Mouse (Mus musculus) naive thymus-derived CD4-positive, alpha-beta T cell, adult 2 months (primary cell): ENCODE measurements around the gene Zfp964.
"Not testable (repeated sequence)": the region's sequence is repeated elsewhere in the genome, so short reads cannot be mapped to it uniquely, and the experiment has no call there.

Experiments used
- DNase-seq: peaks from one replicate; pipeline ENCODE4 v3.0.0-alpha.2; 2011; ENCODE audit warnings: low read depth

The Zfp964 gene

DNA sequence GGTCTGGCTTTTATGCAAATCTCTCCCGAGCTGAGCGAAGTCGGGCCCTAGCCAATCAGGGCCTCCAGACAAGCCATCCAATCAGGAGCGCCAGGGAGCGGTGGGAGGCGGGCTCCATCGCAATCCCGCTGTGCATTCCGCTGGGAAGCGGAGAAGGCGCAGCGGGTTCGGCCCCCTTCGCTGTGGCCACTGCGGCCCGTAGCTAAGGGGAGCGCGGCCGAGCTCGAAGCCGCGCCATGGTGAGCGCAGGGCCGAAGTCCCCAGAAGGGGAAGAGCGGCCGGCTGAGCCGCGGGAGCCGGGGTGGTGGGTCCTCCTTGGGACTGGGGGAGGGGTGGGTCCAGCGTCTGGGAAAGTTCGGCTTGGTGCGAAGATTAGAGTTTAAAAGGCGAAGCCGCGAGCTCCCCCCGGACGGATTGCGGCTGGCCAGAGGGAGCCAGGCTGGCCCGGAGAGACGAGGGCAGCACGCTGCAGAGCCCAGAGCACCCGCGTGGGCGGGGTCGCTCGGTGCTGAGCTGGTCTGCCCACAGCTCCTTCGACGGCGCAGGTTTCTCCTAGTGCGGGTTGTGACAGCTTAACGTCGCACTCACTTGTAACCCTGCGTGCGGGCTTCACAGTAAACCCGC, at the start of gene Zfp964:
Zfp964 (plus strand) TSS at position 122 of the 624 bp plus-strand sequence.
- DNase-seq: peak; percentile 84

DNA sequence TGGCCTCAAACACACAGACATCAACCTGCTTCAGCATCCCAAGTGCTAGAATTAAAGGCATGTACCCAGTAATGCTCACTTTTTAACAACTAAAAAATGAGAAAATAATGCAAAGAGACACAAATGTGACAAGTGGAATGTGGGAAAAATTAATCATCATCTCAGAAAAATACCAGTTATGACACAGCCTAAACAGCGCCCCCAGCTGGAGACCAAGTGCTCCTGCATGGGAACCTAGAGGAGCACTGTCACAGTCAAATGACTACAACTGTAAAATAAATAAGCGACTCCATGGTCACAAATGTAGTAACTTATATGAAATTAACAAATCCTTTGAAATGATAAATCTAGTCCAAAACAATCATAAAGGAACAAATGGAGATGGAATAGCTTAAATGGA, 39.6 kb upstream of the Zfp964 start:
- DNase-seq: peak; percentile 42

DNA sequence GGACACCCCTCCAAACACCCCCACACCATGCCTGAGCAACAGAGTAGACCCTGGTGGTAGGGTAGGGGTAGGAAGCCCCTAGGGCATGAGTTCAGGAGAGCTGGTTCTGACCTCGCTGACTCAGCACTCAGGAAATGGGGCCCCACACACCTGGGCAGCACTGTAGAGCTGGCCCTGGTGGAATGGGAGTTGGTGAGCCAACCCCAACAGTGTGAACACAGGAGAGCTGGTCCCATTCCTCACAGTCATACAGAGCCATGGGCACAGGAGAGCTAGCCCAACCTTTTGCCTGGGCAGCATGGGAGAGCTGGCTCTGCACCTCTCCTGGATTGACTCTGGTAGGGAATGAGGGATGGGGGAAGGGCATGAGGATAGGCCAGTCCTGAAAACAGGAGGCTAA, 36.2 kb upstream of the Zfp964 start:
- no peak for DNase-seq

DNA sequence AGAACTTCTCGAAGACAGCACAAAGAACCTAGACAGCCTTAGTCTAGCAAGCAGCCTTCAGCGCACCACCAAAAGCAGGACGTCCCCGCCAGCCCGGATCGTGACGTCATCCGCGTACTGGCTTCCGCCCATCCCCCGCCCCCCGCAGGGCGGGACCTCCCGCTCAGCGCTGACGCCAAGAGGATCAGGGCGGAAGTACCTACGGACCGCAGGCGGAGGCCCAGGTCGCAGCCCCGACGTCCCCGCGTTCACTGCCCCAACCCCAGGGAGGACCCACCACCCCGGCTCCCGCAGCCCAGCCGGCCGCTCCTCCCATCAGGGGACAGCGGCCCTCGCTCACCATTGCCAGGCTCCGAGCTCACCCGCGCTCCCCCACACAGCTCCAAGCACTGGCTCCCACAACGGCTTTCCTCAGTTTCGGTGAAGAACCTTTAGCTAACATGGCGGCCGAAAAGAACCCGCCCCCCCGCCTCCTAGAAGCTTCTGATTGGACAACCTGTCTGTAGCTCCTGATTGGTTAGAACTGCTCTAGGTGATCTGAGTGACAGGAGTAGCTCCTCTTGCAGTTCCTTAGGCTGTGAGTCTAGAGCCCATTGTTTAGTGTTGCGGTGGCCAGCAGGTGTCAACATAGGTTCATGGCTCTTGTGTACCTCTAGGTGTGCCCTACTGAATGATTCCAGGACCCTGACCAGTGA, 29.0 kb upstream of the Zfp964 start, which contains the start of gene Zfp868:
Zfp868 (minus strand) TSS at position 454 of the 695 bp plus-strand sequence.
- DNase-seq: peak; percentile 99

DNA sequence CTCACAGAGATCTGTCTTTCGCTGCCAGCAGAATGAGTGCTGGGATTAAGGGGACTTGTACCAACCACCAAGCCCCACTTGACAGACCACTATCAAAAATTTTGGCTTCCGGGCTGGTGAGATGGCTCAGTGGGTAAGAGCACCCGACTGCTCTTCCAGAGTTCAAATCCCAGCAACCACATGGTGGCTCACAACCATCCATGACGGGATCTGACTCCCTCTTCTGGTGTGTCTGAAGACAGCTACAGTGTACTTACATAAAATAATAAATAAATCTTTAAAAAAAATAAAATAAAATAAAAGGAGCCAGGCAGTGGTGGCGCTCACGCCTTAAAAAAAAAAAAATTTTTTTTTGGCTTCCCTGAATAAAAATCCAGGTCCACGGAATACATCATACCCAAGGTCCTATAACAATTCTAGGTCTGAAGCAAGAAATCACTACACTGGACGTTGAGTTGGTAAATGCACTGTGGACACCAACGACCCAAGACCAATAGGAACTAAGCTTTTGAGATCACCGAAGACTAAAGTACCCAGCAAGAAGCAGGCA, 396 bp upstream of the Zfp964 start:
- DNase-seq: no peak

DNA sequence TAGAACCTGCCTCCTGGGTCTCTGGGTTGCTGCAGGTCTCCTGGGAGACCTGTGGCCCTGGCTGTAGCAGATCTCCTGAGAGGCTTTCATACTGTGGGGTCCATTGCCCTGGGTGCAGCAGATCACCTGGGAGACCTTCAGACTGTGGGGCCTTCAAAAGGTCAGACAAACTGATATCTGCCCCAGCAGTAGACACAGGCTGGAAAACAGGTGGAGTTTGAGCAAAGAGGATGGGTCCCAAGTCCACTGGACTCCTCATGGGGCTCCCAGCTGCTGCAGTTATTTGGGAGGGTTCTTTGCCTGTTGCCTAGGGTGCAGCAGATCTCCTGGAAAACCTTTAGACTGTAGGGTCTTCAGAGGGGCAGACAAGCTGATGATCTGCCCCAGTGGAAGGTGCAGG, 7.0 kb downstream of the Zfp964 start:
- no peak for DNase-seq

DNA sequence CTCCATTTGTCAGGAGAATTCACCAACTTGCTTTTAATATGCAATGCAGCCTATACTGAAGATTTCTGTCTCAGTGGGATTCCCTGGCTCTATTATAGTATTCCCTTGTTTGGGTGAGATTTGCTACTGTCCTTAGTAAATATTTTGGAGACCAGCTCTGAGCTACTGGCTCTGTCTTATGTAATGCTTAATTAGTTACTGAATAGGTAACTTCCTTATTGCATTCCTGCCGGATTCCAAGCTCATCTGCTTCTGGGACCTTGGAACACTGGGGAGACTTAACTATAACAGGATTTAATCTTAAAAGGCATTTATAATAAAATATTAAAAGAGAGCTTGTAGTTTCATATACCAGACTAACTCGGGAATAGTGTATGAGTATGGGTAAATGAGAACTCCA, 10.8 kb downstream of the Zfp964 start:
- DNase-seq: not testable (repeated sequence)

DNA sequence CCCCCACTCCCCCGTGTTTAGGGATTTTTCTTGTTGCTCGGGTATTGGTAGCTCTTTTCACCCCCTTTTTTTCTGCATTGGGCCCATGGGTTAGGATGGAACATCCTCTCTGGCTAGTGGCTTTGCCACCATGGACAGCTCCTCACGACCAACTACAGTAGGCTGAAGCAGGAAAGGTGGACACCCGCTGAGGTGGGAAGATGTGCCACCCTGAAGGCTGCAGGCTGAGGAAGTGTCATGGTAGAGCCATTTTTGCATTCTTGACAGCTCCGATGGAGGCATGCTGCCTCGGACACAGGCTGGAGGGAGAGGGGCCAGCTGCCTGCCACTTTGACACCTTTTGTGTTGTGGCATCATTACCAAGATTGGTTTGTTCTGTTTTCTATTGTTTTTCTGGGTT, 47.5 kb downstream of the Zfp964 start:
- no peak for DNase-seq

DNA sequence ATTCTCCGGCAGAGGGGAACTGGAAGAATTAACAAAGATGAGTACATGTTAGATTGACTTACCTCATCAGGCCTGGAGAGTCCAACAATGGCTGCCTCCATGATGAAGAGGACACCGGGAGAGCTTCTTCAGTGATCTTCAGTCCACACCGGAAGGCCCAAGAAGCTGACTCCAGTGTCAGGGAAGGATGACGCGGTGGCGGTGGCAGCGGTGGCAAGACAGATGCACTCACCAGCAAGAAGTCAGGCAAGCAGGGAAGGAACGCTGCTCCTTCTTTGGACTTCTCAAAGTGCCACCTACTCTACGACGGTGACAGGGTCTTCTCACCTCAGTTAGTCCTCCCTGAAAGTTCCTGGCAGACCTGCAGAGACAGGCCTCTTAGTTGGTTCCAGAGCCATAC, 56.3 kb downstream of the Zfp964 start, which contains the start of gene Zfp869:
Zfp869 (minus strand) TSS at position 101 of the 400 bp plus-strand sequence.
- not testable (repeated sequence) for DNase-seq

DNA sequence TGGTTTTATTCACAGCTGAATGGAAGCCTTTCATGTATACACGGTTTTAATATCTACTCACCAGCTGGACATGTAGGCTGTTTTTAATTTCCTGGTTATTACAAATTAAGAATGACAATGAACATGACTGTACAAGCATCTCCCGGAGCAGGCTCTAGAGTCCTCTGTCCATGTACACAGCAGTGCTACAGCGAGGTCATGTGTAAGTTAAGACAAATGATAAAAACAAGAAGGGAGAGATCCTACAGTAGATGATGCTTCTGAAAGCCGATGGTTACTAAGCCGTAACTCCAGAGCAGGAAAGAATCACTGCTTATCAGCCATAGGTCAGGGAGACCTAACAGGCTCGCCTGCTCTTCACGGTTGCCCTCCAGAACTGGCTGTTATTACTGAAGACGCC, 59.2 kb downstream of the Zfp964 start:
- DNase-seq: no peak

DNA sequence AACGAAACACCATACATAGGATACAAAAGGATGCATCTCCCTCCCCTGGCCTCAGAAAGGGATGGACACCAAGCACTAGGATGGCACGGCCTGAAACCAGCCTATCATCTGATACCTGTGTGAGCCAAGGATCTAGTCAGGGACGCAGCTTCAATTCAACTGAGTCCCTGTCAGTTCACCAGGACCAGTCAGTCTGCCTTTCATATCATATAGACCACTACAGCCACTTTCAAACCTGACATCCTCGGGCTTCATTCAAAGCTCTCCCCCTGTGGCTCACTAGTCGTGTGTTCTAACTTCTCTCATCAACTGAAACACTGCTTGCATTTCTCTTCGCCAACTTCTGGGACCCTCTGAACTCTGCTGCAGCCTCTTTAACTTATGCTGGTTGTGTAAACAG, 61.1 kb downstream of the Zfp964 start:
- DNase-seq: peak; percentile 35
